Mouse (Mus musculus) neural tube, embryonic 11.5 days (tissue): Measurements from ENCODE around the gene Commd1. TPM values are rescaled to one million over a fixed set of nuclear protein-coding genes. Genes with fewer than 3 reads are reported as not detected.

ENCODE experiments used
- ATAC-seq: fragments of 200-750 bp; cut with Nextera tagmentation; 2 replicates; pipeline ENCODE4 v1.8.0; 2017; ENCODE audit warnings: moderate number of reproducible peaks, mild to moderate bottlenecking, moderate TSS enrichment, moderate library complexity; ENCODE audit not compliant: insufficient read depth, low FRiP score, low TSS enrichment
- DNase-seq: peaks from one replicate; pipeline ENCODE4 v3.0.0-alpha.2; 2015; ENCODE audit warnings: low spot score
- H3K27ac ChIP-seq: fragments of 300-500 bp; sonication (generic); 2 replicates; pipeline ENCODE4 v1.5.1; 2014; ENCODE audit warnings: low read depth, mild to moderate bottlenecking, low read length
- H3K27me3 ChIP-seq: fragments of 300-500 bp; sonication (generic); 2 replicates; pipeline ENCODE4 v1.6.1; 2014; ENCODE audit warnings: mild to moderate bottlenecking, low read length, mixed read lengths; ENCODE audit not compliant: control insufficient read depth, insufficient read depth
- H3K36me3 ChIP-seq: fragments of 300-500 bp; sonication (generic); 2 replicates; pipeline ENCODE4 v1.6.1; 2014; ENCODE audit warnings: mild to moderate bottlenecking, low read length, moderate library complexity, mixed read lengths; ENCODE audit not compliant: control insufficient read depth, insufficient read depth
- H3K4me1 ChIP-seq: fragments of 300-500 bp; sonication (generic); 2 replicates; pipeline ENCODE4 v1.6.1; 2014; ENCODE audit warnings: low read length, mixed read lengths; ENCODE audit not compliant: control insufficient read depth, insufficient read depth
- H3K4me2 ChIP-seq: fragments of 300-500 bp; sonication (generic); 2 replicates; pipeline ENCODE4 v1.6.1; 2014; ENCODE audit warnings: low read depth, mild to moderate bottlenecking, moderate library complexity
- H3K4me3 ChIP-seq: fragments of 300-500 bp; sonication (generic); 2 replicates; pipeline ENCODE4 v1.5.1; 2014; ENCODE audit warnings: low read depth, low read length
- H3K9ac ChIP-seq: fragments of 300-500 bp; sonication (generic); 2 replicates; pipeline ENCODE4 v1.6.1; 2014; ENCODE audit warnings: mild to moderate bottlenecking, low read length
- H3K9me3 ChIP-seq: fragments of 300-500 bp; sonication (generic); 2 replicates; pipeline ENCODE4 v1.6.1; 2016; ENCODE audit warnings: low read length; ENCODE audit not compliant: control insufficient read depth
- WGBS: fragments of 180-500 bp; shearing (Covaris S2); extraction: QIAGEN DNeasy Blood & Tissue Kit; methylation state at CpG from one replicate; pipeline ENCODE4 v1.1.7; 2014; 5-methylcytosine and 5-hydroxymethylcytosine counted together
- polyA plus RNA-seq: library from polyadenylated mRNA; unstranded; fragments of >200 nt; fragmentation: Nextera tagmentation; extraction: Ambion mirVana; gene quantifications from 2 replicates; pipeline ENCODE4 v1.2.1, GENCODE M21; 2014

The Commd1 gene
- polyA plus RNA-seq, 1 experiment from 2014 or later = 371 TPM

DNA sequence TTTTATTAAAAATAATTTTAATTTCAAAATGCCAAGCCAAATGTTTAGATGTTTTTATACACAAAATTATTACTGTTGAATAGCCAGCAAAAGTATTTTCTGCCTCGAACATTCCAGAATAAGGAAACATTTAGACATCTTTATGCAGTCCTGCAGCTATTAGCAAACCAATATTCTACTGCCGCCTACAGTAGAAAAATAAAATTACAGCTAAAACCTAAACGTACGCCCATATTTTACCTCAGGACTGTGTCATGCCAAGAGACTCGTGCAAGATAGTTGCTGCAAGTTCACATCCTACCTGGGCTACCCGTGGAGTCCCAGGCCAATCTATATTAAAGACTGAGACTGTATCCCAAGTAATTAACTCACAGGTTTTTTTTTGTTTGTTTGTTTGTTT lies 12.7 kb downstream of the Commd1 start:
- Histone ChIP-seq H3K27me3 (no peaks in the 10 kb centered on the region), H3K4me3 (no peak overlapping the region), H3K4me2 (no peak overlapping the region), H3K9me3 (peaks cover 12% of the 10 kb centered on the region), H3K4me1 (no peaks in the 10 kb centered on the region), H3K36me3 (no peaks in the 10 kb centered on the region; the same call in 1 of the 2 replicates), H3K9ac (no peak overlapping the region), H3K27ac (no peak overlapping the region)
- no peak for DNase-seq
- ATAC-seq = no peak
- 73% methylated on average over 6 of the region's 6 CpGs for WGBS

GRCm38 (mm10) chr11:22965503-22965902 lies 16.7 kb downstream of the Commd1 start:
- ATAC-seq = no peak
- H3K4me3 ChIP-seq = no peak overlapping the region
- no peak overlapping the region for H3K27ac ChIP-seq
- no peaks in the 10 kb centered on the region for H3K36me3 ChIP-seq
- H3K4me1 ChIP-seq = no peaks in the 10 kb centered on the region
- no peak for DNase-seq
- no peak overlapping the region for H3K9ac ChIP-seq
- no peak overlapping the region for H3K4me2 ChIP-seq
- H3K9me3 ChIP-seq = no peaks in the 10 kb centered on the region
- H3K27me3 ChIP-seq = no peaks in the 10 kb centered on the region
- WGBS = 82% methylated on average over 4 of the region's 4 CpGs

DNA sequence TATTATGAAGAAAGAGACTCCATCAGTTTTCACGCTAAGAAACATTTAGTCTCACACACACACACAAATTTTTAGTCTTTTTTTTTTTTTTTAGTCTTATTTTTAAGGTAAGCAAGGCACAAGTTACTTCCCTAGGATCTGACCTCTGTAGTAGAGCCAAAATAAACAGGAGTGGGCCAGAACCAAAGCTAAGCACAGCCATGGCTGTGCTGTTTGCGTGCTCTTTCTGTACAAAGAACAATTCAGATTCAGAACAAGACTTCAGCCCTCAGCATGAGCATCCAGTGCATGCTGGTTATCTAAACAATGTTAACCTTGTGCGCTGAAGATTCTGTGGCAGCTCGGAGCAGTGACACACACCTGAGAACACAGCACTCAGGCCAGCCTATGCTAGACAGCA lies 17.8 kb downstream of the Commd1 start:
- H3K9ac ChIP-seq = no peak overlapping the region
- no peak for DNase-seq
- H3K27ac ChIP-seq = no peak overlapping the region
- H3K4me1 ChIP-seq = no peaks in the 10 kb centered on the region
- H3K36me3 ChIP-seq = no peaks in the 10 kb centered on the region
- no peaks in the 10 kb centered on the region for H3K27me3 ChIP-seq
- H3K9me3 ChIP-seq = no peaks in the 10 kb centered on the region
- no peak overlapping the region for H3K4me3 ChIP-seq
- H3K4me2 ChIP-seq = no peak overlapping the region
- WGBS = 77% methylated on average over 4 of the region's 4 CpGs
- ATAC-seq = no peak

DNA sequence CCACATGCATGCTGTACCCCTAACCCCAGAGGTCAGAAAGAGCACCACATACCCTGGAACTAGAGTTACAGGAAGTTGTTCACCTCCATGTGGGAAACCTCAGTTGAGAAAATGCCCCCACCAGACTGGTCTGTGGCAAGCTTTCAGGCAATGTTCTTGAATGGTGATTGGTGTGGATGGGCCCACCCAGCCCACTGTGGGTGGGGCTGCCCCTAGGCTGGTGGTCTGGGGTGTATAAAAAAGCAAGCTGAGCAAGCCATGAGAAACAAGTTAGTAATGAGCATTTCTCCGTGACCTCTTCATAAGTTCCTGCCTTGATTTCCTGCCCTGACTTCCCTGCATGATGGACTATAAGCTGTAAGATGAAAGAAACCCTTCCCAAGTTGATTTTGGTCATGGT lies 20.1 kb downstream of the Commd1 start:
- DNase-seq (no peak), ATAC-seq (no peak)
- Histone ChIP-seq H3K4me3 (no peak overlapping the region), H3K36me3 (no peaks in the 10 kb centered on the region), H3K27me3 (no peaks in the 10 kb centered on the region), H3K9me3 (no peaks in the 10 kb centered on the region), H3K4me1 (no peaks in the 10 kb centered on the region), H3K4me2 (no peak overlapping the region), H3K27ac (no peak overlapping the region), H3K9ac (no peak overlapping the region)
- WGBS = 88% methylated on average over 1 of the region's 1 CpGs

DNA sequence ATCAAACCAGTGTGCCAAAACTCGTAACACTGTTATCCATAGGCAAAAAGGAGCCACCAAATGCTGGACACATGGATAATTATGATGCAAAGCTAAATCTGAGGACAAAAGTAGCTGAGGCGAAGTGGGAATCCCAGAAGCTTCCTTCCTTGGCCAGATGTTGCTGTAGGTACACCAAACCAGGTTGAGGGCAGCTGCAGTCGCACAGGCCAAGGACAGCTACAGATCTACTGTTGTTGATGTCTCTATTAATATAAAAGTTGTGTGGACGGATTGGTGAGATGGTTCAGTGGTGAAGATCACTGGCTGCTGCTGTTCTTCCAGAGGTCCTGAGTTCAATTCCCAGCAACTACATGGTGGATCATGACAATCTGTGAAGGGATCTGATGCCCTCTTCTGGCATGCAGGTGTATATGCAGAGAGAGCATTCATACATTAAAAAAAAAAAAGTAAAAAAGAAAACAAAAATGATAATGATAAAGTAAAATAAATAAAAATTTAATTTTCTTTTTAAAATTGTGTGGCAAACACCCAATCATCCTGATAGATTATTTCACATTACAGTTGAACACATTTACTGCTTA lies 24.3 kb downstream of the Commd1 start:
- DNase-seq = no peak
- H3K4me2 ChIP-seq = no peak overlapping the region
- ATAC-seq = no peak
- no peaks in the 10 kb centered on the region for H3K36me3 ChIP-seq
- H3K9ac ChIP-seq = no peak overlapping the region
- no peak overlapping the region for H3K27ac ChIP-seq
- no peaks in the 10 kb centered on the region for H3K4me1 ChIP-seq
- H3K27me3 ChIP-seq = no peaks in the 10 kb centered on the region
- WGBS = 91% methylated on average over 4 of the region's 4 CpGs
- H3K9me3 ChIP-seq = no peaks in the 10 kb centered on the region
- no peak overlapping the region for H3K4me3 ChIP-seq

DNA sequence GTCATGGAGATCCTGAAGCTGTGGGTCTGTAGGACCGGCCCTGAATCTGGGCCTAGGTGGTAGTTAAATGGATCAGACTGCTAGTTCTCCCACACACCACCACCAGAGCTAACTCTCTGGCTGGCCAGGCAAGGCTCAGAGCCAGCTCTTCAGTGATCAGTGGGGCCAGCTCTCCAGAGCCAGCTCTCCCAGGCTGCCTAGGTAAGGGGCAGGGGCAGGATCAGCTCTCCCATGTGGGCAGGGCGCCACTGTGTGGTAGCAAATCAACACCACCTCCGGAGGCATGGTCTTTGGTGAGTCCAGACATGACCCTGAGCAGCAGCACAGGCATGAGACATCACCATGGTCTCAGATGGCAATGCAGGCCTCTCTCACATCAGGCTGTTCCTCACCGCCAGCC lies 25.4 kb downstream of the Commd1 start:
- Histone ChIP-seq H3K36me3 (no peaks in the 10 kb centered on the region), H3K27me3 (no peaks in the 10 kb centered on the region), H3K9me3 (no peaks in the 10 kb centered on the region), H3K4me2 (no peak overlapping the region), H3K4me1 (no peaks in the 10 kb centered on the region), H3K27ac (no peak overlapping the region), H3K9ac (no peak overlapping the region), H3K4me3 (no peak overlapping the region)
- WGBS = 67% methylated on average over 4 of the region's 4 CpGs
- peak; percentile 36 for DNase-seq
- no peak for ATAC-seq

GRCm38 (mm10) chr11:22956346-22956745 lies 25.8 kb downstream of the Commd1 start:
- H3K4me1 ChIP-seq = no peaks in the 10 kb centered on the region
- no peaks in the 10 kb centered on the region for H3K36me3 ChIP-seq
- no peaks in the 10 kb centered on the region for H3K9me3 ChIP-seq
- H3K4me2 ChIP-seq = no peak overlapping the region
- no peak overlapping the region for H3K27ac ChIP-seq
- H3K9ac ChIP-seq = no peak overlapping the region
- ATAC-seq (no peak), DNase-seq (no peak)
- WGBS = 97% methylated on average over 6 of the region's 6 CpGs
- no peaks in the 10 kb centered on the region for H3K27me3 ChIP-seq
- no peak overlapping the region for H3K4me3 ChIP-seq

DNA sequence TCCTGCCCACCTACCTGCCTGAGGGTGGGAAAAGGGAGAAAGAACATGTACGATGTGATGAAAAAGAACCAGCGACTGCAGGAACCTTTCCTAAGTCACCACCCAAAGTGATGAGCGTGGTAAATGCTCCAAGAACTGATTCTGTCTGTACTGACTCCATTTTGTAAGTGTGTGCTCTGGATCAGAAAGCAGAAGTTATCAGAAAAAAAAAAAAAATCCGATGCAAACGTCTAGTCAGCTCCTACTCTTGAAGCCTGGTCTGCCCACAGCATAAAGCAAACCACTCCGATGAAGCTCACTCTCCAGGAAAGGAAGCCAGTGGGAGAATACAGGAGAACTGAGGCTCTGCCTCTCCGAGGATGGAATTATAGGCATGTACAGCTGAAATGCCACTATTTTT lies 29.5 kb downstream of the Commd1 start:
- no peak overlapping the region for H3K9ac ChIP-seq
- H3K4me2 ChIP-seq = no peak overlapping the region
- no peak overlapping the region for H3K27ac ChIP-seq
- ATAC-seq (no peak), DNase-seq (no peak)
- 92% methylated on average over 7 of the region's 7 CpGs for WGBS
- H3K27me3 ChIP-seq = no peaks in the 10 kb centered on the region
- no peaks in the 10 kb centered on the region for H3K36me3 ChIP-seq
- no peak overlapping the region for H3K4me3 ChIP-seq
- H3K4me1 ChIP-seq = no peaks in the 10 kb centered on the region
- no peaks in the 10 kb centered on the region for H3K9me3 ChIP-seq

DNA sequence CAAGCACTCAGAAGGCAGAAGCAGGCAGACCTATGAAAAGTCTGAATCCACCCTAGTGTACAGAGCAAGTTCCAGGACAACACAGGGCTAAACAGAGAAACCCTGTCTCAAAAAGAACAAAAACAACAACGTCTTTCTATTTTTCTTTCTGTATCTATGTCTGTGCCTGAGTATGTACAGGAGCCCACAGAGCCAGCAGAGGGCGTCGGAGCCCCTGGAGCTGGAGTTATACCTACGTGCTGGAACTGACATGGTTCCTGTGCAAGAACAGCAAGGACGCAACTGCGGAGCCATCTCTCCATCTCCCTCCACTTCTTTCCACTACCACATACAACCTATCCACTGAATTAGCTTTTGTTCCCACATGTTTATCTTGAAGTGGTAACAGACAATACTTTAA lies 32.1 kb downstream of the Commd1 start:
- no peaks in the 10 kb centered on the region for H3K36me3 ChIP-seq
- H3K4me3 ChIP-seq = no peak overlapping the region
- no peak overlapping the region for H3K27ac ChIP-seq
- ATAC-seq = no peak
- H3K4me2 ChIP-seq = no peak overlapping the region
- no peaks in the 10 kb centered on the region for H3K4me1 ChIP-seq
- 92% methylated on average over 6 of the region's 6 CpGs for WGBS
- H3K27me3 ChIP-seq = no peaks in the 10 kb centered on the region
- H3K9ac ChIP-seq = no peak overlapping the region
- no peak for DNase-seq
- no peaks in the 10 kb centered on the region for H3K9me3 ChIP-seq
